Mouse (Mus musculus): ENCODE data around the gene Chmp6. TPM values are rescaled to one million over a fixed set of nuclear protein-coding genes. Genes with fewer than 3 reads are reported as not detected.

The Chmp6 gene
- polyA plus RNA-seq, 1 experiment = 18.2 TPM

DNA sequence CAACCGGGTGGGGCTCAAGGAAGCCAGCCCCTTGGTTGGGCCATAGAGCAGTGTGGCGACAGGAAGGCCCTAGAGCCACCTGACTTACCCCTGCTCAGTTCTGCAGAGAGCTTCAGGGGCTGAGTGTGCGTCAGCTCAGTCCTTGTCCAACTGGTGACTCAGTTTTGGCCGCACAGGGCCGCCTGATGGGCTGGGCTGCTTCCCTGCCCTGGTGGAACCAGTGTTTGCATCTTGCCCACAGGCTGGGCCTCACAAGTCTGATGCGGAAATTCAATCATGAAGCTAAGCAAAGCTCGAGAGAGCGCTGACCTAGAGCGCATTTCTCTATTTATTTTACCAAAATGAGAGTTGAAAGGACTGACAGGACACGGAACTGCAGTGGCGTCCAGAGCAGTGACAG lies 14.3 kb upstream of the Chmp6 start:
- Histone ChIP-seq H3K4me1 (ENCODE audit: control insufficient read depth, insufficient read depth, insufficient read length, low read length) (no peaks in the 10 kb centered on the region), H3K4me3 (ENCODE audit: insufficient read depth, low read depth, low read length) (no peak overlapping the region), H3K27ac (replicated peaks; ENCODE audit: low read depth, low read length) (no peak overlapping the region)

GRCm38 (mm10) chr11:119901174-119901573 lies 12.1 kb upstream of the Chmp6 start:
- no peak overlapping the region for H3K27ac ChIP-seq (replicated peaks; ENCODE audit: low read depth, low read length)

GRCm38 (mm10) chr11:119902891-119903290 lies 10.3 kb upstream of the Chmp6 start:
- H3K27ac ChIP-seq (replicated peaks; ENCODE audit: low read depth, low read length) = no peak overlapping the region

More at GRCm38 (mm10) chr11:119901174-119901573, 12.1 kb upstream of the Chmp6 start:
- H3K4me1 ChIP-seq (ENCODE audit: control insufficient read depth, insufficient read depth, insufficient read length, low read length) = no peaks in the 10 kb centered on the region
- no peak overlapping the region for H3K4me3 ChIP-seq (ENCODE audit: insufficient read depth, low read depth, low read length)

DNA sequence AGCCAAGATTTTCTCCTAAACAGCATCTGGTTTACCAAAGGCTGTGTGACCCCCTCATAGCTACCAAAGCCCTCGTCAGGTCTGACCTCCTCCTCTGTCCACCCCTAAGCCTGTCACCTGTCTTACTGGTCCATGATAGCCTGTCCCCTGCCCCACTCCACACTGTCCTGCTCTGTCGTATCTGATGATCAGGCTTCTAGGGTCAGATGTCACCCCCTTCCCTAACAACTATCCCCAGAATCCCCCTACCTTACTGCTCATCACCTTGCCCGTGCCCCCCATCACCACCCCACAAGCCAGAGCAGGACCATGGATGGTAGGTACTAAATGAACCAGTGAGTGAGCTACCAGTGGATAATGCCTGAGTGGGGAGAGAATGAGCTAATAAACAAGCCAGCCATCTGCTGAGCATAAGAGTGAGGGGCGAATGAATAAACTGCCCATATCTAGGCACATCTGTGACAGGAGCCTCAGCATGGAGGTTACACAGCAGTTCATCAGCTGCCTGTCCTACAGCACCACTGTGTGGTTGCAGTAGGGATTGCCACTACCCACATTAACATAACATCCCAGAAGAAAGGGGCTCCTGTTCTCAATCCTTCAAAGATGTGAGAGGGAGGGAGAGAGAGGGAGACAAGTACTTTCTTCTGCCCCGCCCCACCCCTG lies 8.5 kb upstream of the Chmp6 start:
- no peaks in the 10 kb centered on the region for H3K4me1 ChIP-seq (ENCODE audit: control insufficient read depth, insufficient read depth, insufficient read length, low read length)
- no peak overlapping the region for H3K27ac ChIP-seq (replicated peaks; ENCODE audit: low read depth, low read length)
- H3K4me3 ChIP-seq (ENCODE audit: insufficient read depth, low read depth, low read length) = no peak overlapping the region

More at GRCm38 (mm10) chr11:119902891-119903290, 10.3 kb upstream of the Chmp6 start:
- Histone ChIP-seq H3K4me3 (ENCODE audit: insufficient read depth, low read depth, low read length) (no peak overlapping the region), H3K4me1 (ENCODE audit: control insufficient read depth, insufficient read depth, insufficient read length, low read length) (no peaks in the 10 kb centered on the region)

- H3K4me1 ChIP-seq (ENCODE audit: control insufficient read depth, insufficient read depth, insufficient read length, low read length) = no peaks in the 10 kb centered on the region
- no peak overlapping the region for H3K27ac ChIP-seq (replicated peaks; ENCODE audit: low read depth, low read length)
- H3K4me3 ChIP-seq (ENCODE audit: insufficient read depth, low read depth, low read length) = no peak overlapping the region
Observed at GRCm38 (mm10) chr11:119905794-119906193, 7.4 kb upstream of the Chmp6 start.

- Histone ChIP-seq H3K4me3 (ENCODE audit: insufficient read depth, low read depth, low read length) (no peak overlapping the region), H3K4me1 (ENCODE audit: control insufficient read depth, insufficient read depth, insufficient read length, low read length) (no peaks in the 10 kb centered on the region), H3K27ac (replicated peaks; ENCODE audit: low read depth, low read length) (no peak overlapping the region)
Observed at GRCm38 (mm10) chr11:119907006-119907650, 6.1 kb upstream of the Chmp6 start.

- Histone ChIP-seq H3K4me1 (ENCODE audit: control insufficient read depth, insufficient read depth, insufficient read length, low read length) (no peaks in the 10 kb centered on the region; the same call in 1 of the 2 replicates), H3K4me3 (ENCODE audit: insufficient read depth, low read depth, low read length) (no peak overlapping the region), H3K27ac (replicated peaks; ENCODE audit: low read depth, low read length) (no peak overlapping the region)
Observed at GRCm38 (mm10) chr11:119907711-119908110, 5.5 kb upstream of the Chmp6 start.

DNA sequence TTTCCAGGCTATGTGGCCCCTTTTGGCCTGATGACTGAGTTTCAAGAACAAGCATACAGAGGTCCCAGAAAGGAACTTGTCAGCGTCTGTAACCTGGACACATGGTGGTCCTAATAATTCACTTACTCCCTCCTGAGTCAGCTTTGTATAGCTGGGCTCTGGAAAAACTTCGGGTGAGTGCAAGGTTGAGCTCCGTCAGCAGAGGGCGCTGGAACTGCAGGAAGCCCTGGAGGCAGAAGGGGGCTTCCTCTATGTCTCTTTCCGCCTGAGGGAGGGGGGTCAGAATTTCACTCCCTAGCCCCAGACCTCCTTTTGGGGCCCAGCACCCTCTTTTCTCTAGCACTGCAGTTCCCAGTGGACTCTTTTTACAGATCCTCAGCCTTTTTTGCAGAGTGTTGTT lies 3.8 kb upstream of the Chmp6 start:
- no peak overlapping the region for H3K4me3 ChIP-seq (ENCODE audit: insufficient read depth, low read depth, low read length)
- H3K4me1 ChIP-seq (ENCODE audit: control insufficient read depth, insufficient read depth, insufficient read length, low read length) = peaks cover 2% of the 10 kb centered on the region
- H3K27ac ChIP-seq (replicated peaks; ENCODE audit: low read depth, low read length) = no peak overlapping the region

GRCm38 (mm10) chr11:119912845-119913244 lies 396 bp upstream of the Chmp6 start:
- peaks cover 24% of the 10 kb centered on the region for H3K4me1 ChIP-seq (ENCODE audit: control insufficient read depth, insufficient read depth, insufficient read length, low read length)
- peak overlapping the region; percentile 75 for H3K4me3 ChIP-seq (ENCODE audit: insufficient read depth, low read depth, low read length)
- no peak overlapping the region for H3K27ac ChIP-seq (replicated peaks; ENCODE audit: low read depth, low read length)

- Histone ChIP-seq H3K4me1 (ENCODE audit: control insufficient read depth, insufficient read depth, insufficient read length, low read length) (peaks cover 24% of the 10 kb centered on the region), H3K4me3 (ENCODE audit: insufficient read depth, low read depth, low read length) (peak overlapping the region; percentile 75), H3K27ac (replicated peaks; ENCODE audit: low read depth, low read length) (peak overlapping the region; percentile 56)
Observed at GRCm38 (mm10) chr11:119913935-119914314, 684 bp downstream of the Chmp6 start.

DNA sequence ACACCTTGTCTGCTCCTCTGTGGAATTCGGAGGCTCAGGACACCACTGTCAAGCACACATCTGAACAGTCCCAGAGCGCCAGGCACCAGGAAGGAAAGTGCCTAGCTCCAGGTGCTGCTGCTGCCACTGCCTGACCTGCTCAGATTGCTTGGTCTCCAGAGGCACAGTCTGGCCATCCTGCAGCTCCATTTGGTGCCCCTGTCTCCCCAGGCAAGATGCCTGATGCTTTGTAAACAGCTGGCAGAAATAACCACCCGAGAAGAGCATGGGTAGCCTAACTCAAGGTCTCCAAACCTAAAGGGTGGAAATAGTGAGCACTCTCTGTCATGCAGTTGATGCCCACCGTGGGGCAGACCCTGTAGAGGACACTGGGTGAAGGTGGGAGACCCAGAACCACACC lies 1.1 kb downstream of the Chmp6 start:
- Histone ChIP-seq H3K4me3 (ENCODE audit: insufficient read depth, low read depth, low read length) (peak overlapping the region; percentile 75), H3K27ac (replicated peaks; ENCODE audit: low read depth, low read length) (peak overlapping the region; percentile 56; the same call in 1 of the 2 replicates), H3K4me1 (ENCODE audit: control insufficient read depth, insufficient read depth, insufficient read length, low read length) (peaks cover 24% of the 10 kb centered on the region)

GRCm38 (mm10) chr11:119915666-119916065 lies 2.4 kb downstream of the Chmp6 start:
- Histone ChIP-seq H3K4me3 (ENCODE audit: insufficient read depth, low read depth, low read length) (0 out of 2 replicates have a peak overlapping the region, but pooled peaks have one; percentile 75), H3K4me1 (ENCODE audit: control insufficient read depth, insufficient read depth, insufficient read length, low read length) (peaks cover 24% of the 10 kb centered on the region), H3K27ac (replicated peaks; ENCODE audit: low read depth, low read length) (no peak overlapping the region)

DNA sequence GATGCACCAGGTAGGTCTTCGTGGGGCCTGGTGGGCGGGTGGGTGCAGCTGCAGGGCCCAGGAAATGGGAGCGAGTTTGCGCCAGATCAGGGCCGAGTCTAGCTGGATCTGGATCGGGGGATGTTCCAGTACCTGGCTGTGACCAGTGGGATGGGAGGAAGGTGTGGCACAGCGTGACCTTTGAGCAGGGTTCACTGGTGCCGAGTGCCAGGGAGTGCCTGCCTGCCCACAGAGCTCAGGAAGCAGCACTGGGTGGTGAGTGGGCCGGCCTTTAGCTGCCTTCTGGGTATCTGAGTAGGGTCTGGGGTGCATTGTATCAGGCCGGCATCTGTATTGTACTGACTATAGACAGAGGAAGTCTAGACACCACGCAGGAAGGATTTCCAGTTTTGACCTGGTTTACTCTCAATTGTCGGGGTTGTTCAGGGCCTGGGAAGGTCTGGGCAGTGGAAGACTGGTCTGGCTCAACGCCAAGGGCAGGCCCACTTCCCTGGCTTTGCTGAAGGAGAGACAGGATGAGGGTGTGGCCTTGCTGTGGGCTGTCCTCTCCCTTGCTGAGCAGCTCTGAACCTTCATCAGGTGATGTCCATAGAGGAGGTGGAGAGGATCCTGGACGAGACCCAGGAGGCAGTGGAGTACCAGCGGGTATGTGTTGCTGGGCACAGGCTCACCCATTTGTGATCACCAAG lies 3.0 kb downstream of the Chmp6 start:
- H3K27ac ChIP-seq (replicated peaks; ENCODE audit: low read depth, low read length) = no peak overlapping the region
- peaks cover 24% of the 10 kb centered on the region for H3K4me1 ChIP-seq (ENCODE audit: control insufficient read depth, insufficient read depth, insufficient read length, low read length)
- 0 out of 2 replicates have a peak overlapping the region, but pooled peaks have one; percentile 2 for H3K4me3 ChIP-seq (ENCODE audit: insufficient read depth, low read depth, low read length)

DNA sequence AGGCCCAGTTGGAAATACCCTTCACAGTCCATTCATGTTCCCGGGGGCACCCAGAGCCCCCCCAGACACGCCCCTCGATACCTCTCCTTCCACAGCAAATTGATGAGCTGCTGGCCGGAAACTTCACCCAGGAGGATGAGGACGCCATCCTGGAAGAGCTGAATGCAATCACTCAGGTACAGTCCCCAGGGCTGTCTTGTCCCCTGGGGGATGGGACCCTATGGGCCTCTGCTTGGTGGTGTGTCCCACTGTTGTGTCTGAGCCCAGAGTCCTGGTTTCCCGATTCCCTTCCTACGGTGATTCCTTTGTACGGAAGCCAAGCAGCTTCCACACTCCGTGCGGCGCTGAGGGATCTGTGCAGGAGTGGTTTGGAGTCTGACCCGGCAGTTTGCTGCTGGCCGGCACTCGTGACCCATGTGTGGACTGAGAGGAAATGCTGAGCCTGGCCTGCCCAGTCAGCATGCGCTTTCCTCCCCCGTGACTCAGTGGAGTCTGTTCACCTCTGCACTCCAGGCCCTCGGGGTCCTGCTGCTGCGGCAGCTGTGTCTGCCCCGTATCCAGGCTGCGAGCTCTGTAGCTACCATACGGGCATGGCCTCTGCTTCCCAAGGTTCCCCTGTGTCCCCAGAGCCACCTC lies 3.7 kb downstream of the Chmp6 start:
- peaks cover 24% of the 10 kb centered on the region for H3K4me1 ChIP-seq (ENCODE audit: control insufficient read depth, insufficient read depth, insufficient read length, low read length)
- H3K4me3 ChIP-seq (ENCODE audit: insufficient read depth, low read depth, low read length) = no peak overlapping the region; the same call in 1 of the 2 replicates
- no peak overlapping the region for H3K27ac ChIP-seq (replicated peaks; ENCODE audit: low read depth, low read length)

DNA sequence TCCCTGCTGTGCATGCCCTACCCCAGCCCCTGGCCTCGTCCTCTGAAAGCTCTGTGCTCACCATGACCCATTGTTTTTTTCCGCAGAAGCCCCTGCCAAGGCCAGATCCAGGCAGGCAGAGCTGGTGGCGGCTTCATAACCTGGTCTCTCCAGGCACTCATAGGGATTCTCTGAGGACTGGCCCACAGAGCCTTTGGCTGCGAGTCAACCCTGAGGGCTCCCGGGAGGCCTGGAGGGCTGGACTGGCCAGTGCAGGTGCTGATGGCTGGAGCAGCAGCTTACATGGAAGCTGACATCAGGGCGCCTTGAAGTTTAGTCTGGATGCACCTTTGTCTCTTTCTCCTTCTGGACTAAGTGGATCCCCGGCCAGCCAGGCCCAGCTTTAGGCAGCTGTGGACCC lies 5.3 kb downstream of the Chmp6 start:
- H3K27ac ChIP-seq (replicated peaks; ENCODE audit: low read depth, low read length) = no peak overlapping the region
- no peak overlapping the region for H3K4me3 ChIP-seq (ENCODE audit: insufficient read depth, low read depth, low read length)
- peaks cover 24% of the 10 kb centered on the region for H3K4me1 ChIP-seq (ENCODE audit: control insufficient read depth, insufficient read depth, insufficient read length, low read length)
